Mouse (Mus musculus): ENCODE results near the gene Tsnaxip1.

DNA sequence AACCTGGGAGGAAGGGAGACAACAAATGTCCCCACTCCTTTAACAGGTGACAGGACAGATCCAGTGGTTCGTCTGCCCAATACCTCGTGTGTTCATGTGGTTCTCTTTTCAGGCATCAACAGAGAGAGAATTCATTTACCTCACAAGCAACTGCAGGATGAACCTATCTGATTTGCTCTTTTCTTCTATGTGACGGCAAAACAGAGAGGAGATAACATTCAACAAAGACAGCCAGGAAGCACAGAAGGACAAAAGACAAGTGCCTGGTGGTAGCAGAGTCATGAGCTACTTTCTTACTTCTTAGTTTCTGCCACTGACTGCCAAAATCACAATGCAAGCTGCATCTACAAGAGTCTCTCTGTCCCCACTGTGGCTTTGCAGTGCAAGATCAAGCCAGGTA, 16.0 kb upstream of the Tsnaxip1 start:
- TF ChIP-seq HCFC1 (IDR thresholded peaks at IDR 0.05; ENCODE audit: borderline replicate concordance, insufficient read depth, low read length) (no peak), ZC3H11A (IDR thresholded peaks at IDR 0.05; ENCODE audit: borderline replicate concordance, low read depth, low read length) (no peak)

All from ES-E14 (cell line).